Mouse (Mus musculus): ENCODE measurements around the gene Stard3nl.

GRCm38 (mm10) chr13:19356120-19356519 is 39.5 kb downstream of the Stard3nl start:
- TF ChIP-seq CTCF (IDR thresholded peaks at IDR 0.05; ENCODE audit: extremely low read depth, insufficient read depth, insufficient read length, insufficient replicate concordance) (no peak), POLR2A (IDR thresholded peaks at IDR 0.05; ENCODE audit: low read depth, low read length) (no peak)
